Mouse (Mus musculus) ES-CJ7 (cell line): ENCODE data around the gene Gm11034.

ENCODE experiments used
- DNase-seq: peaks from one replicate; pipeline ENCODE4 v3.0.0; 2011; ENCODE audit warnings: low read depth, low spot score

The Gm11034 gene

GRCm38 (mm10) chr8:72213536-72213935, at the start of gene Gm11034:
Gm11034 (minus strand) TSS chr8:72213636.
- DNase-seq: no peak

- DNase-seq: no peak
These were observed 49.3 kb upstream of the Gm11034 start for GRCm38 (mm10) chr8:72262756-72263155.

GRCm38 (mm10) chr8:72261872-72262271, 48.4 kb upstream of the Gm11034 start:
- peak; percentile 66 for DNase-seq

- DNase-seq: no peak
These were observed 48.0 kb upstream of the Gm11034 start for GRCm38 (mm10) chr8:72261431-72261830.

- DNase-seq: peak; percentile 77
These were observed 47.6 kb upstream of the Gm11034 start for GRCm38 (mm10) chr8:72261019-72261418.

- DNase-seq: no peak
These were observed 47.1 kb upstream of the Gm11034 start for GRCm38 (mm10) chr8:72260585-72260984.

- DNase-seq: no peak
These were observed 46.4 kb upstream of the Gm11034 start for GRCm38 (mm10) chr8:72259862-72260261.

GRCm38 (mm10) chr8:72257902-72258238, 44.4 kb upstream of the Gm11034 start:
- no peak for DNase-seq

GRCm38 (mm10) chr8:72257171-72257901, 43.9 kb upstream of the Gm11034 start:
- peak; percentile 71 for DNase-seq

GRCm38 (mm10) chr8:72244610-72245009, 31.2 kb upstream of the Gm11034 start:
- DNase-seq: no peak

- no peak for DNase-seq
These were observed 28.8 kb upstream of the Gm11034 start for GRCm38 (mm10) chr8:72242226-72242625.

- no peak for DNase-seq
These were observed 27.5 kb upstream of the Gm11034 start for GRCm38 (mm10) chr8:72240951-72241350.

GRCm38 (mm10) chr8:72240403-72240763, 26.9 kb upstream of the Gm11034 start:
- DNase-seq: no peak

- peak; percentile 100 for DNase-seq
These were observed 26.3 kb upstream of the Gm11034 start, which contains the start of gene Ap1m1 for GRCm38 (mm10) chr8:72239499-72240402. Ap1m1 (plus strand) TSS chr8:72240018.

GRCm38 (mm10) chr8:72222656-72223055, 9.2 kb upstream of the Gm11034 start:
- DNase-seq: no peak

GRCm38 (mm10) chr8:72220758-72221157, 7.3 kb upstream of the Gm11034 start:
- peak; percentile 48 for DNase-seq

- peak; percentile 100 for DNase-seq
These were observed 6.3 kb upstream of the Gm11034 start, which contains the start of gene Fam32a for GRCm38 (mm10) chr8:72219541-72220363. Fam32a (plus strand) TSS chr8:72219730.

- DNase-seq: no peak
These were observed 5.5 kb upstream of the Gm11034 start for GRCm38 (mm10) chr8:72218781-72219540.

GRCm38 (mm10) chr8:72215871-72216270, 2.4 kb upstream of the Gm11034 start:
- DNase-seq: no peak

- DNase-seq: peak; percentile 66
These were observed 1.6 kb upstream of the Gm11034 start for GRCm38 (mm10) chr8:72215060-72215459.

GRCm38 (mm10) chr8:72212751-72213150, 685 bp downstream of the Gm11034 start, which contains the start of gene Cib3:
Cib3 (minus strand) TSS chr8:72212837.
- DNase-seq: no peak
